Mouse (Mus musculus): Measurements from ENCODE around the gene Rassf5.
"Not testable (repeated sequence)": the region's sequence is repeated elsewhere in the genome, so short reads cannot be mapped to it uniquely, and the experiment has no call there.

Rassf5 gene

GRCm38 (mm10) chr1:131181642-131182527 is 63.2 kb downstream of the Rassf5 start:
- DNase-seq (ENCODE audit: low spot score): peak; percentile 88

- DNase-seq (ENCODE audit: low spot score): no peak
Measured at GRCm38 (mm10) chr1:131180386-131180785, 64.7 kb downstream of the Rassf5 start.

- no peak for DNase-seq (ENCODE audit: low spot score)
Measured at GRCm38 (mm10) chr1:131178083-131178482, 67.0 kb downstream of the Rassf5 start.

- no peak for DNase-seq (ENCODE audit: low spot score)
Measured at GRCm38 (mm10) chr1:131177249-131177648, 67.8 kb downstream of the Rassf5 start.

- no peak for DNase-seq (ENCODE audit: low spot score)
Measured at GRCm38 (mm10) chr1:131175819-131176218, 69.2 kb downstream of the Rassf5 start.

- DNase-seq (ENCODE audit: low spot score): no peak
Measured at GRCm38 (mm10) chr1:131175189-131175588, 69.9 kb downstream of the Rassf5 start.

GRCm38 (mm10) chr1:131174299-131174861 is 70.7 kb downstream of the Rassf5 start:
- DNase-seq (ENCODE audit: low spot score): no peak

GRCm38 (mm10) chr1:131173809-131174208 is 71.2 kb downstream of the Rassf5 start:
- no peak for DNase-seq (ENCODE audit: low spot score)

GRCm38 (mm10) chr1:131173001-131173400 is 72.1 kb downstream of the Rassf5 start:
- no peak for DNase-seq (ENCODE audit: low spot score)

GRCm38 (mm10) chr1:131167612-131168011 is 77.4 kb downstream of the Rassf5 start:
- DNase-seq (ENCODE audit: low spot score): no peak

- DNase-seq (ENCODE audit: low spot score): no peak
Measured at GRCm38 (mm10) chr1:131164427-131164826, 80.6 kb downstream of the Rassf5 start.

GRCm38 (mm10) chr1:131161091-131161490 is 84.0 kb downstream of the Rassf5 start:
- DNase-seq (ENCODE audit: low spot score): no peak

GRCm38 (mm10) chr1:131159573-131160327 is 85.3 kb downstream of the Rassf5 start:
- DNase-seq (ENCODE audit: low spot score): not testable (repeated sequence)

GRCm38 (mm10) chr1:131155456-131155855 is 89.6 kb downstream of the Rassf5 start:
- DNase-seq (ENCODE audit: low spot score): peak; percentile 76

- peak; percentile 89 for DNase-seq (ENCODE audit: low spot score)
Measured at GRCm38 (mm10) chr1:131153018-131153629, 91.9 kb downstream of the Rassf5 start, which contains the start of gene Eif2d. Gene Eif2d (plus strand): TSS chr1:131153181.

GRCm38 (mm10) chr1:131149496-131149895 is 95.6 kb downstream of the Rassf5 start:
- no peak for DNase-seq (ENCODE audit: low spot score)

- no peak for DNase-seq (ENCODE audit: low spot score)
Measured at GRCm38 (mm10) chr1:131146181-131146614, 98.9 kb downstream of the Rassf5 start.

- not testable (repeated sequence) for DNase-seq (ENCODE audit: low spot score)
Measured at GRCm38 (mm10) chr1:131145222-131145621, 99.8 kb downstream of the Rassf5 start.

- no peak for DNase-seq (ENCODE audit: low spot score)
Measured at GRCm38 (mm10) chr1:131142472-131142871, 102.6 kb downstream of the Rassf5 start.

GRCm38 (mm10) chr1:131141449-131141848 is 103.6 kb downstream of the Rassf5 start:
- DNase-seq (ENCODE audit: low spot score): no peak

- DNase-seq (ENCODE audit: low spot score): no peak
Measured at GRCm38 (mm10) chr1:131139102-131140095, 105.7 kb downstream of the Rassf5 start.
